Mouse (Mus musculus): ENCODE measurements at regions not wholly inside any gene's neighbourhood (a gene's known extent, or its start where the extent isn't known, plus 50 kb on each side); places are given as distances from the start of the nearest gene placed in this dataset.

- TF ChIP-seq CTCF (IDR thresholded peaks at IDR 0.05; ENCODE audit: control insufficient read depth, insufficient read depth, insufficient replicate concordance, low read depth, low read length) (no peak), POLR2A (IDR thresholded peaks at IDR 0.05; ENCODE audit: control insufficient read depth, low read depth, low read length) (no peak)
These were observed 111.0 kb upstream of the Il12b start for GRCm38 (mm10) chr11:44288825-44289224.
